Comparison of ENCODE assay signal across 19 mouse cellular contexts in genomic region chr10:14215512-14215911, GRCm38 (mm10).
DNase-seq lines count a peak whose midpoint lies in the region; ATAC-seq lines count a peak whose summit lies in the region.
"Had no signal": no experiment of that assay in that cellular context is flagged by ENCODE, and none has a peak within 500 bp of the region (broad histone marks: within the 10 kb centered on the region; RNA-seq: fewer than 3 reads in every experiment).

No protein-coding gene starts in this region.

- H3K9me3 ChIP-seq in forebrain, embryonic 15.5 days = 0 out of 2 replicates have a peak, but pooled peaks cover 3% of the 10 kb centered on the region
- H3K9me3 ChIP-seq in forebrain, embryonic 10.5 days = peaks cover 8% of the 10 kb centered on the region
- peaks cover 3% of the 10 kb centered on the region for H3K9me3 ChIP-seq in heart, embryonic 11.5 days (replicated peaks; ENCODE audit: control insufficient read depth, low read length)
- H3K9me3 ChIP-seq in intestine, embryonic 15.5 days = no peaks in the 10 kb centered on the region
- H3K9me3 ChIP-seq: liver, embryonic 12.5 days; midbrain, embryonic 12.5 days had no signal

- no peak for ATAC-seq in forebrain, embryonic 15.5 days (replicated peaks)
- ATAC-seq in heart, embryonic 11.5 days (replicated peaks; ENCODE audit: insufficient number of reproducible peaks, low FRiP score, low TSS enrichment) = no peak
- ATAC-seq in intestine, embryonic 15.5 days = no peak
- ATAC-seq: hindbrain, embryonic 16.5 days; intestine, postnatal 0 days; liver, embryonic 12.5 days had no signal

- no peak for DNase-seq in forebrain, embryonic 10.5 days (ENCODE audit: extremely low spot score, low spot score)
- peak; percentile 90 for DNase-seq in heart, adult 11 months
- peak; percentile 79 for DNase-seq in right cerebral cortex, adult 18-20 months
- no peak for DNase-seq in right cerebral cortex, postnatal 4 days
- peak; percentile 55 for DNase-seq in skeletal muscle tissue, adult 2 months (ENCODE audit: low read depth, low spot score)
- DNase-seq: adrenal gland, postnatal 25 days; cerebellum, adult 9-10 months; kidney, postnatal 25 days; lung, adult 18-20 months; thymus, postnatal 14 days had no signal

- H3K4me2 ChIP-seq in forebrain, embryonic 15.5 days (replicated peaks) = no peak overlapping the region
- H3K4me2 ChIP-seq in heart, embryonic 11.5 days = no peak overlapping the region
- no peak overlapping the region for H3K4me2 ChIP-seq in intestine, embryonic 15.5 days (replicated peaks)
- H3K4me2 ChIP-seq: limb, embryonic 13.5 days; liver, embryonic 12.5 days; midbrain, embryonic 12.5 days had no signal

- WGBS in forebrain, embryonic 15.5 days = 76% methylated on average over 4 of the region's 4 CpGs
- WGBS in forebrain, embryonic 10.5 days = 82% methylated on average over 4 of the region's 4 CpGs
- 66% methylated on average over 4 of the region's 4 CpGs for WGBS in heart, embryonic 11.5 days (ENCODE audit: insufficient replicate concordance)
- 77% methylated on average over 4 of the region's 4 CpGs for WGBS in intestine, embryonic 15.5 days

- no peak overlapping the region for H3K9ac ChIP-seq in forebrain, embryonic 15.5 days (replicated peaks)
- H3K9ac ChIP-seq in heart, embryonic 11.5 days (ENCODE audit: low read depth, low read length) = no peak overlapping the region
- H3K9ac ChIP-seq in intestine, embryonic 15.5 days = no peak overlapping the region
- H3K9ac ChIP-seq: limb, embryonic 13.5 days; liver, embryonic 12.5 days; midbrain, embryonic 12.5 days had no signal

- peak overlapping the region; percentile 86 for H3K27ac ChIP-seq in forebrain, embryonic 15.5 days (replicated peaks)
- H3K27ac ChIP-seq in forebrain, embryonic 10.5 days = no peak overlapping the region
- H3K27ac ChIP-seq in heart, embryonic 11.5 days (ENCODE audit: low read depth, low read length) = no peak overlapping the region
- H3K27ac ChIP-seq in intestine, embryonic 15.5 days = no peak overlapping the region
- H3K27ac ChIP-seq: heart, embryonic 10.5 days; limb, embryonic 13.5 days; liver, embryonic 12.5 days; midbrain, embryonic 12.5 days had no signal

- H3K27me3 ChIP-seq in forebrain, embryonic 15.5 days = no peaks in the 10 kb centered on the region
- no peaks in the 10 kb centered on the region for H3K27me3 ChIP-seq in forebrain, embryonic 10.5 days (ENCODE audit: poor library complexity, severe bottlenecking)
- no peaks in the 10 kb centered on the region for H3K27me3 ChIP-seq in heart, embryonic 11.5 days (ENCODE audit: control insufficient read depth, insufficient read depth, low read length)
- H3K27me3 ChIP-seq in intestine, embryonic 15.5 days (replicated peaks) = no peaks in the 10 kb centered on the region
- H3K27me3 ChIP-seq: limb, embryonic 13.5 days; liver, embryonic 12.5 days; midbrain, embryonic 12.5 days had no signal

- H3K36me3 ChIP-seq in forebrain, embryonic 15.5 days = no peaks in the 10 kb centered on the region
- no peaks in the 10 kb centered on the region for H3K36me3 ChIP-seq in forebrain, embryonic 10.5 days (replicated peaks)
- H3K36me3 ChIP-seq in heart, embryonic 11.5 days (ENCODE audit: control insufficient read depth, insufficient read depth, low read length) = no peaks in the 10 kb centered on the region
- H3K36me3 ChIP-seq in intestine, embryonic 15.5 days = no peaks in the 10 kb centered on the region
- H3K36me3 ChIP-seq: heart, embryonic 10.5 days; limb, embryonic 13.5 days; liver, embryonic 12.5 days; midbrain, embryonic 12.5 days had no signal

- H3K4me3 ChIP-seq in forebrain, embryonic 15.5 days = no peak overlapping the region
- H3K4me3 ChIP-seq in forebrain, embryonic 10.5 days = no peak overlapping the region
- H3K4me3 ChIP-seq in heart, embryonic 11.5 days (ENCODE audit: low read depth, low read length) = no peak overlapping the region
- no peak overlapping the region for H3K4me3 ChIP-seq in intestine, embryonic 15.5 days (replicated peaks)
- H3K4me3 ChIP-seq: heart, embryonic 10.5 days; limb, embryonic 13.5 days; liver, embryonic 12.5 days; midbrain, embryonic 12.5 days had no signal

- peaks cover 2% of the 10 kb centered on the region; the same call in 1 of the 2 replicates for H3K4me1 ChIP-seq in forebrain, embryonic 15.5 days
- H3K4me1 ChIP-seq in forebrain, embryonic 10.5 days = no peaks in the 10 kb centered on the region
- no peaks in the 10 kb centered on the region for H3K4me1 ChIP-seq in heart, embryonic 11.5 days (ENCODE audit: control insufficient read depth, insufficient read depth, low read length)
- H3K4me1 ChIP-seq in intestine, embryonic 15.5 days (replicated peaks) = no peaks in the 10 kb centered on the region
- H3K4me1 ChIP-seq: liver, embryonic 12.5 days; midbrain, embryonic 12.5 days had no signal

Comparison
In these comparisons a context has a peak if more than half of its experiments do, and no peak if none do; other contexts are left out.
1. DNase-seq: peak in heart, adult 11 months (single experiment), right cerebral cortex, adult 18-20 months (single experiment) and skeletal muscle tissue, adult 2 months (single experiment); none in forebrain, embryonic 10.5 days (single experiment) and right cerebral cortex, postnatal 4 days (single experiment).